8 mouse cellular contexts compared by ENCODE assay signal in the genomic region with DNA sequence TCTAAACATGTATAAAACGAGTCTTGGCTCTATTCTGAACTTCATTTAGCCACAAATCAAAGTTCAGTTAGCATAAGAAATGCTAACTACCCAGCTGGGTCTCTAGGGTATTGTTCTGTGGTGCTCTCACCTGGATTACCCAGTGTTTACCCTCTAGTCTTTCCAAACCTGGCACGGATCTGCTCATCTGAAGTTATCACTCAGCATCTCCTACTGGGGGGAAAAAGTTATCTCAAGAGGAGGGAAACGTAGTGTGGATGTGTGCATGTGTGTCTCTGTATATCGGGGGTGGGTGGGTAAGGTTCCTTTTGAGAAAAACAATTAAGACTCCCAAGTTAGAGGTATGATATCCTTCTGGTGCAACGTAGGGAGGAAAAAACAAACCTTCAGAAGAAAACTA. TPM values are rescaled to one million over a fixed set of nuclear protein-coding genes. Genes with fewer than 3 reads are reported as not detected.
A peak's percentile ranks its signal among the peaks of the same experiment; 100 is the strongest.
DNase-seq lines count a peak whose midpoint lies in the region; ATAC-seq and TF ChIP-seq lines count a peak whose summit lies in the region.

No protein-coding gene starts in this region.

- no peaks in the 10 kb centered on the region for H3K27me3 ChIP-seq in heart, embryonic 11.5 days (ENCODE audit: control insufficient read depth, insufficient read depth, low read length)
- no peaks in the 10 kb centered on the region for H3K27me3 ChIP-seq in E14TG2a.4 (ENCODE audit: insufficient read depth, low read length)
- H3K27me3 ChIP-seq in hindbrain, embryonic 10.5 days (ENCODE audit: insufficient read depth, poor library complexity, severe bottlenecking), result no peaks in the 10 kb centered on the region
- H3K27me3 ChIP-seq in cerebellum, adult 2 months (ENCODE audit: control insufficient read depth, insufficient read depth, low read length), result no peaks in the 10 kb centered on the region

- no peak for TF ChIP-seq CTCF in E14TG2a.4 (conservative IDR thresholded peaks at IDR 0.05; ENCODE audit: low read length)
- no peak for TF ChIP-seq CTCF in cerebellum, adult 2 months (IDR thresholded peaks at IDR 0.05; ENCODE audit: borderline replicate concordance, insufficient read depth, low read depth, low read length)

- peak overlapping the region; percentile 74 for H3K9ac ChIP-seq in heart, embryonic 11.5 days (ENCODE audit: low read depth, low read length)

- DNase-seq in heart, adult 9 months (ENCODE audit: low spot score in 2 of 2), result no peak
- DNase-seq in hindbrain, embryonic 10.5 days (ENCODE audit: low spot score), result no peak
- no peak for DNase-seq in cerebellum, adult 2 months
- DNase-seq in adrenal gland, postnatal 25 days, result no peak

- peak overlapping the region; percentile 87 for H3K4me2 ChIP-seq in heart, embryonic 11.5 days

- H3K9me3 ChIP-seq in heart, embryonic 11.5 days (replicated peaks; ENCODE audit: control insufficient read depth, low read length), result peaks cover 2% of the 10 kb centered on the region; the same call in 1 of the 2 replicates
- peaks cover 7% of the 10 kb centered on the region for H3K9me3 ChIP-seq in E14TG2a.4 (ENCODE audit: low read length)
- 0 out of 2 replicates have a peak, but pooled peaks cover 5% of the 10 kb centered on the region for H3K9me3 ChIP-seq in hindbrain, embryonic 10.5 days

- peak overlapping the region; percentile 41; the same call in 1 of the 2 replicates for H3K27ac ChIP-seq in heart, embryonic 11.5 days (ENCODE audit: low read depth, low read length)
- H3K27ac ChIP-seq in hindbrain, embryonic 10.5 days, result peak overlapping the region; percentile 97
- no peak overlapping the region for H3K27ac ChIP-seq in macrophage
- no peak overlapping the region for H3K27ac ChIP-seq in cerebellum, adult 2 months (ENCODE audit: insufficient read depth, low read length)

- peaks cover 8% of the 10 kb centered on the region; the same call in 1 of the 2 replicates for H3K36me3 ChIP-seq in heart, embryonic 11.5 days (ENCODE audit: control insufficient read depth, insufficient read depth, low read length)
- H3K36me3 ChIP-seq in E14TG2a.4 (ENCODE audit: insufficient read depth, low read length), result peaks cover 20% of the 10 kb centered on the region
- peaks cover 22% of the 10 kb centered on the region for H3K36me3 ChIP-seq in hindbrain, embryonic 10.5 days
- H3K36me3 ChIP-seq in macrophage (ENCODE audit: inconsistent target), result no peaks in the 10 kb centered on the region

- peaks cover 17% of the 10 kb centered on the region for H3K79me2 ChIP-seq in macrophage (ENCODE audit: inconsistent target)

- peak overlapping the region; percentile 68 for H3K4me3 ChIP-seq in heart, embryonic 11.5 days (ENCODE audit: low read depth, low read length)
- H3K4me3 ChIP-seq in E14TG2a.4 (replicated peaks; ENCODE audit: low read length), result peak overlapping the region; percentile 83
- peak overlapping the region; percentile 72 for H3K4me3 ChIP-seq in hindbrain, embryonic 10.5 days
- H3K4me3 ChIP-seq in macrophage (ENCODE audit: inconsistent target), result peak overlapping the region; percentile 78; the same call in 1 of the 2 replicates
- no peak overlapping the region for H3K4me3 ChIP-seq in cerebellum, adult 2 months (replicated peaks; ENCODE audit: insufficient read depth, low read depth, low read length)

- peaks cover 11% of the 10 kb centered on the region for H3K4me1 ChIP-seq in heart, embryonic 11.5 days (ENCODE audit: control insufficient read depth, insufficient read depth, low read length)
- H3K4me1 ChIP-seq in E14TG2a.4 (replicated peaks; ENCODE audit: low read depth, low read length), result peaks cover 61% of the 10 kb centered on the region
- H3K4me1 ChIP-seq in hindbrain, embryonic 10.5 days (replicated peaks), result peaks cover 27% of the 10 kb centered on the region
- H3K4me1 ChIP-seq in cerebellum, adult 2 months (ENCODE audit: control insufficient read depth, insufficient read depth, low read length), result no peaks in the 10 kb centered on the region; the same call in 1 of the 2 replicates

- no peak for TF ChIP-seq POLR2A in cerebellum, adult 2 months (IDR thresholded peaks at IDR 0.05; ENCODE audit: borderline replicate concordance, insufficient read depth, low read length)

- no peak for ATAC-seq in heart, embryonic 11.5 days (replicated peaks; ENCODE audit: insufficient number of reproducible peaks, low FRiP score, low TSS enrichment)
- ATAC-seq in inflammation-experienced regulatory T-cells, adult 6 months, result no peak

- WGBS in heart, embryonic 11.5 days (ENCODE audit: insufficient replicate concordance), result 32% methylated on average over 5 of the region's 5 CpGs
- WGBS in hindbrain, embryonic 10.5 days, result 39% methylated on average over 5 of the region's 5 CpGs
- 82% methylated on average over 5 of the region's 5 CpGs for whole genome bisulfite sequencing in macrophage (ENCODE audit: missing documents)
- WGBS in cerebellum, adult 2 months, result 41% methylated on average over 5 of the region's 5 CpGs

RNA-seq across cellular contexts. Expression of gene Agpat4, which starts 1.8 kb away (rescaled TPM):
- polyA plus RNA-seq in heart, embryonic 11.5 days (2014; fragmentation: Nextera tagmentation; extraction: Ambion mirVana), result 17.8 and 21.0 TPM in 2 replicates
- polyA plus RNA-seq in hindbrain, embryonic 10.5 days (2016; fragmentation: Nextera tagmentation; extraction: Ambion mirVana), result 44.4 and 47.0 TPM in 2 replicates
- 10 to 100 TPM in 12 of 26 experiments, 1 to 10 TPM in 14; 3.6 to 32.2 (median 8.6) TPM for total RNA-seq in macrophage (2018; cell fraction: chromatin; rRNA removed)
- total RNA-seq in macrophage (2018; cell fraction: cytosol; rRNA removed), result 10 to 100 TPM in 5 of 26 experiments, 1 to 10 TPM in 21; 5.8 to 15.9 (median 8.2) TPM
- total RNA-seq in macrophage (2018; cell fraction: nucleus; rRNA removed), result 10 to 100 TPM in 13 of 26 experiments, 1 to 10 TPM in 13; 4.5 to 26.1 (median 9.9) TPM
- 7.5 to 13.8 TPM (median 8.0 TPM) in 3 replicates for polyA plus RNA-seq in macrophage (2018)
- polyA plus RNA-seq in cerebellum, adult 2 months (2012; rRNA removed), result 42.8 and 50.1 TPM in 2 replicates
- total RNA-seq in adrenal gland, postnatal 25 days (2021), result 29.8 and 34.1 TPM in 2 replicates
- polyA plus RNA-seq in inflammation-experienced regulatory T-cells, adult 6 months (2017; shearing (Covaris generic)), result 10 to 100 TPM; 10.6 to 35.9 (median 14.9) TPM

Comparison
In these comparisons a context has a peak if more than half of its experiments do, and no peak if none do; other contexts are left out.
1. H3K27ac ChIP-seq: peak in heart, embryonic 11.5 days (single experiment) and hindbrain, embryonic 10.5 days (single experiment); none in macrophage (single experiment) and cerebellum, adult 2 months (single experiment).